Mouse (Mus musculus): ENCODE measurements at regions not wholly inside any gene's neighbourhood (a gene's known extent, or its start where the extent isn't known, plus 50 kb on each side); places are given as distances from the start of the nearest gene placed in this dataset.

GRCm38 (mm10) chr12:77100482-77100881 is 137.4 kb upstream of the Fut8 start:
- TF ChIP-seq GATA1 (IDR thresholded peaks at IDR 0.05; ENCODE audit: low read length) (no peak), TAL1 (IDR thresholded peaks at IDR 0.05; ENCODE audit: low read length) (no peak)

Measured in erythroblast, embryonic 14.5 days (primary cell).